Mouse (Mus musculus) naive thymus-derived CD4-positive, alpha-beta T cell, adult 2 months (primary cell): Measurements from ENCODE around the gene Hand2.

ENCODE experiments used
- DNase-seq: peaks from one replicate; pipeline ENCODE4 v3.0.0-alpha.2; 2011; ENCODE audit warnings: low read depth

Hand2 gene

DNA sequence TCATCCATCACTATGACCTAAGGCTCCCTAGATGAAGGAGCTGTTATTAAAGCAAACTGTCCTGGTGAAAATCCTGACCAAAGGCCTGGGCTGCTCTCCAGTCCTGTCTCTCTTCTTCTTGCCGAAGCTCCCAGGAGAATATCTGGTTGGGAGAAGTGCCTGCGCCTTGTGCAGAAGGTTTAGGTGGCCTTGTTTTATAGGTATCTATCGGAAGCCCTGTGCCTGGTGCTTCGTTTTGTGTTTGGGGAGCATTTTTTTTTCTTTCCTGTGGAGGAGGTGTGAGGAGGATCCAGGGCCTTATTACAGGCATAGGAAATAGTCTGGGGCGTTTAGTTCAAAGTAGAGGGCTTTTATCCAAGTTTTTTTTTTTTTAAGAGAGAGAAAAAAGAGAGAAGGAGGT is 3.9 kb downstream of the Hand2 start:
- DNase-seq, result no peak

GRCm38 (mm10) chr8:57325111-57325891 is 4.5 kb downstream of the Hand2 start:
- no peak for DNase-seq

DNA sequence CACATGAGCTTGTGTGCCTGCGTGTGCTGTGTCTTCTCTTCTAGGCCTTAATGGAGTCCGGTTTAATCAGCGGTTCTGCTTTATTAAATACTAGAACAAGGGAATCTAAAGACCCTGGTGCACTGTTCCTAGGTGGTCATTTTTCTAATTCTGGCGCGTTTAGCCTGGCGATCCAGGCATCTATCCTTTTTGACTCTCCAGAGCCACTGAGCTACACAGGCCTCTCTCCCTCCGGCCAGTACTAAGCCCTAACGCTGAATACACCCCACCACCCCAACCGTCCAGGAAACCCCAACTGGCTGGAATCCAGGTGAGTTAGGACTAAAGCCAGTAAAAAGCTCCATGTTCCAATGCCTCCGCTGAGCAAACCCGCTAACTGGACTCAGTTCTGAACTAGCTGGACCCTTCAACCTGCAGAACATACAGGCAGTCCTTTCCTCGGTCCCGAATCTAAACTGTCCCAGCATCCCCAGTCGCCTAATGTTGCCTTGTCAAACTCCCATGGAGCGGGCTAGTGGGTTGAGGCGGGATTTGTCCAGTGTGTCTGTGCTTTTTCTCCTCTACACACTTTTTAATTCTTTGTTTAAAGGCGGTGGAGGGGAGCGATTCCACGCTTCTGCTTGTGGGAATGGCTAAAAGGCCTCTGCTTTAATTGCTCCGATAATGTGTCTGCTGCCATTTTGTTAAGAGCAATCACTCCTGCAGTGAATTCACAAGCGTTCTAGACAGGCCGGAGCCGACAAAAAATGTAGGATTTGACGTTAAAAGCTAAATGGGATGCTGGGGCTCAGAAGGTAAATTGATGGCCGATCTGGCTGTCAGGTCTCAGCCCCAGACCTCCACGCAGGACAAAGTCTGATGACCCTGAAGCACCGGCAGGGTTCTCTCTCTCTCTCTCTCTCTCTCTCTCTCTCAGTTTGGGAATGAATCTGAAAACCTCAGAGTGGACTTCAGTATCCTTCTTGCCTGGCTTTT is 5.6 kb downstream of the Hand2 start:
- no peak for DNase-seq

GRCm38 (mm10) chr8:57327281-57328160 is 6.7 kb downstream of the Hand2 start:
- DNase-seq, result no peak

DNA sequence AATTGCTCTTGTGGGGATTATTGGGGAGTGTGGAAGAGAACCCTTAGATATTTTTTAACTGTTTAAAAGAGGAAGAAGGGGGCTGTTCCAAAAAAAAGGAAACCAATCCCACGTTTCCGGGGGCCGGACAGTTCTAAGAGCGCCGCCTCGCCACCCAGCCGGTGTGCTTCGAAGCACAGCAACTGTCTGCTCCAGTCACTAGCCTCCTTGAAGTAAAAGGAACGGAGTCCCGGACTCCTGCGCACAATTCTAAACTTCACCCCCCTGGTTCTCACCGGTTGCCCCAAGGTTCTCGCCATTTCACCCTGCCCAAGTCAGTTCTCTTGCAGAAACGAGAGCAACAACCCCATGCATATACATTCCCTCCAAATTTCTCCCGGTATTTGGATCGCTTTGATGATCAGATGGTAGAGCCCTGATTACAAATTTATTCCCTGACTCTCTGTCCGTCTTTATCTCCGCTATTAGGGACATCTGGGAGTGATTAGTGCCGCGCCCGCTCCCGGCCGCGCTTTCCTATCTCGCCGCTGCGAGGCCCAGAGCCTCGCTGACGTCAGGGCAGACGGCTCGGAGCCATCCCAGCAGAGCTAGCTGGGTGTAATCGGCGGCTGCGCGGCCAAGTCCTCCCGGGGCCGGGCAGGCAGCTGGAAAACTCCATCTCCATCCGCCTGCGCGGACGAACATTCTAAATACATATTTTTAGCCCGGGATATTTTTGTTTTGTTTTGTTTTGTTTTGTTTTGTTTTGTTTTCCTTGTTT is 7.6 kb downstream of the Hand2 start:
- DNase-seq, result peak; percentile 2

DNA sequence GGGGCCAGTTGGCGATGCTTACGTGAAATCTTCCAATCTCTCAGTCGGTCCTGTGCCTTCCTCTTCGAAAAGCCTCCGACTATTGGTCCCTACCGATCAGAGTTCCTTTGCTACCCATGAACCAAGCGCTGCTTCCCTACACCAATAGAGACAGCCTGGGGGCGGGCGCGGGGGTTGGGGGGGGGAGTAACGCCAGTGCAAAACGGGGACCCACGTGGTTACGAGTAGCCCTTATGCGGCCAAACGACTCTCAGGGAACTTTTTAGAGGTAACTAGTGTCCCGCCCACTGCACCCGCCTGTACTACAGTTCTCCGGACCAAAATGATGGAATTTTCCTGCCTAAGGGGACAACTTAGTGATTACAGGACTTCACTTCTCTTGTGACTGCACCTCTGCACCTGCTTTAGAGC is 8.2 kb downstream of the Hand2 start:
- DNase-seq, result no peak

DNA sequence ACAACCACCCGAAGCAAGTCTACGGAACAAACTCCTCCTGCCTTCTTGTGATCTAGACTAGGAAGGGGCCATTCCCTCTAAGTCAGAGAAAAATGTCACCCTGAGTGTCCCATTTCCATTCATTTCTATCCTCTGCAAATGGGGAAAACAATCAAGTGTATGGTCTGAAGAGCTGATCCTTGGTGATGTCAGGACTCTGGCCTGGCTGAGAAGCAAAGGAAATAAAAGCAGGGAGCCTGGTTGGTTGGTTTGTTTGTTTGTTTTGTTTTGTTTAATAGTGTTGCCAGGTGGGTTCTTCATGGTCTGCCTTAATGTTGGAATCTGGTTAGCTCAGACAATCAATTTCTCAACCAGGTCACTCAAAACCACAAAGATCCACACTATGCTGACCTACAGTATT is 9.3 kb downstream of the Hand2 start:
- DNase-seq, result no peak

DNA sequence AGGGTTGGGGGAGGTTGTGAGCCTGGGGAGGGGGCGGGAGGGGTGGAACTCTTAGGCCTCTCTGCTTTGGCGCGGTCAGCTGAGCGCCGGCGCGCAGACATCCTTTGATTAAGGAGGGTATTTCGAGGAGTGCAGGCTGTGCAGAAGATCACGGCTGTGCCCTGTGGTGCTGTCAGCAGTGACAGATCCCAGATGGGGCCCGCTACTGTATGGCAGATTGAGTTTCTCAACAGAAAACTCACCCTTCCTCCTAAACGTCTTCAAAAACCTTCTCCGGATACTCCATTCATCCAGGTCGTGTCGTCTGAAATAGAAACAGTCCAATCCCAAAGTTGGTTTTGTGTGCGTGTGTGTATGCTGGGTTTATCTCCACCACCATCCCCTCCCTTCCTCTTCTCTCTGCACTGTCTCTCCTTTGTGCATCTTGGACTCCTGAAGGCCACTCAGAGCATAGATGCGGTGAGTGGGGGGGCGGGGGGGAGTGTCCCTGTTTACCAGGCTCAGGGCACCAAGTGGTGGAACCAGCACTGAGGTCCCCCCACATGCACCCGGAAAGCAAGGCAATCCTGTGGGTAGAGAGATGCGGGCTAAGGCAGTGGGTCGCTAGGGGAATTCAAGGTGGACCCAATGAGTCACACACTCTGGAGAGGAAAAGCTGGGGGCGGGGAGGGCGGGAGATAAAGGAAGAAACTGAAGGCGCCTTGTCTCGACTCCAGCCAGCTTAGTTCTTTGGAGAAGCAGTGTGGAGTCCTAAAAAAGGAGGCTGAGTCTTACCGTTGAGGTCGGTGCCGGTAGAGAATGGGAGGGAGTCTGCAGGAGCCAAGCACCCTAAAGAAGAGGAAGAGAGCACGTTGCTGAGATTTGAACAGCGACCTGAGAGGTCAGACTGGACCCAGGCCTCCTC is 11.2 kb downstream of the Hand2 start:
- no peak for DNase-seq

DNA sequence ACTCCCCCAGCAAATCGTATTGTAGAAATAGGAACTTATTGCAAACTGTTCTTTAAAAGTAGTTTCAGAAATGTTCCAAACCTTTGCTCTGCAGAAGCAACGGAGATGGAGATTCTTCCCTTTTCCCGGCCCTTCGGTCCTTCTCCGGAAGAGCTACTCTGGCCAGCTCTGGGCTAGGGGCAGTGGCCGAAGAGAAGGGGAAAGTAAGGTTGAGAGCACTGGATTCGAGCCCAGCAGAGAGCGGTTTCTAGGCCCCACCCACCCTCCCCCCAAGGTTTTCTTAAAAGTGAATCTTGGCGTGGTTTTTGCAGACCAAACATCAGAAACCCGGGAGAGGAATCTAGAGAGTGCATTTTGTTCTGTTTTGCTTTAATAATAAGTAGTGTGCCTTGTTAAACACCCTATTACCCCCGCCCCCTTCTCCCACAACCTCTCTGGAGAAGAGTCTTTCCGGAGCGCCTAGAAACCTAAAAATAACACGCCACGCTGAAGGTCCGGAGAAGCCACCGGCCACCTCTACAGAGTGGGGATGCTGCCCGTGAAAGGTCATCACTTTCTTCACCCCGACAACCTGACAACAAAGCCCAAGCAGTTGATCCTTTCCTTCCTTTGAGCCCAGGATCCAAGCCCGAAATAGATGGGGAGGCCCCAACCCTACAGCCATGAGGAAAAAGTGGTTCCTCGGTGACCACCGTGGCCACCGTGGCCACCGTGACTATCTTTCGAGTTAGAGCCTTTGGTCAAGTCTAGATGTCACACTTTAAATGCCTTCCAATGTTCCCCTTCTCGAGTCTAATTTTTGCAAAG is 12.1 kb downstream of the Hand2 start:
- no peak for DNase-seq

DNA sequence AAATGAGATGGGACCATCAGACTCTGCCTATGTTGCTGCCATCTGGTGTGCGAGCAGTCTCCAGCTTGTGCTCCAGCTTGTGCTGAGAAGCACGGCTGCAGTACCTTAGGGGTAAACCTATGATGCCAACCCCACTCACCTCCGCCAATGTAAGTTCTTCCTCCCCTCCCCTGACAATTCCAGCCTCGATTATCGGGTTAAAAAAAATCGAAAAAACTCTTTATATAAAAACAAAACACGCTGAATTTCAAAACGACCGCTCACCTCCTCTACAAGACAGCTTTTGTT is 12.6 kb downstream of the Hand2 start:
- DNase-seq, result no peak

GRCm38 (mm10) chr8:57333795-57334551 is 13.2 kb downstream of the Hand2 start:
- DNase-seq, result no peak

GRCm38 (mm10) chr8:57334714-57335113 is 13.9 kb downstream of the Hand2 start:
- DNase-seq, result no peak

DNA sequence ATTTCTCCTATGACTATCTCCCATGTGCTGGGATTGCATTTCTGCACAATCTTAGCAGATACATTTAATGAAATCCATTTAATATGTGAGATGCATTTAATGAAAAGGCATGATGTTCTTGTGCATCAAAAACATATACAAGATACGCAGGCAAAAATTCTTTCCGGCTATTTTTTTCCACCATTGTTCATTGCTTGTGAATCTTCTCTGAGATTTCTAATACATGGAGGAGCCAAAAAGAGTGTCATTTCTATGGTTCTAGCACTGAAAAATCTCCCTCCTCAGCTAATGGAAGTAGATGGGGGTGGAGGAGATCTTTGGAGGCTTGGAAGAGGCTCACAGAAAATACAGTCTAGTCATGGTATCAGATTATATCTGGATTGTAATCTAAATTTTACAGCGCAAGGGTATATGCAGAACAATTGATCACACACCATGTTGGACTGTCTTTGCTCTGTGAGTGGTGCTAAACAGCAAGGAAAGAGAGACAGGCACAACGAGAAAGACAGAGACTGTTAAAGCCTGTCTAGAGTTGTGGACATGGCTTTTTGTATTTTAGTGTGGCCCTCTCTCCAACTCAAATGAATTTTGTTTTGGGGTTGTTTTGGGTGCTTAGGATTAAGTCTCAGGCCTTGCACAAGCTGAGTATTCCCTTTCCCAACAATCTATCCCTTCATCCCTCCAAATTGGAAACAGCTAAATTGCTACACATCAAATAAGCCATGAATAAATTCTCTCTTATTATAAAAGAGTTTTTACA is 16.7 kb downstream of the Hand2 start:
- DNase-seq, result no peak

DNA sequence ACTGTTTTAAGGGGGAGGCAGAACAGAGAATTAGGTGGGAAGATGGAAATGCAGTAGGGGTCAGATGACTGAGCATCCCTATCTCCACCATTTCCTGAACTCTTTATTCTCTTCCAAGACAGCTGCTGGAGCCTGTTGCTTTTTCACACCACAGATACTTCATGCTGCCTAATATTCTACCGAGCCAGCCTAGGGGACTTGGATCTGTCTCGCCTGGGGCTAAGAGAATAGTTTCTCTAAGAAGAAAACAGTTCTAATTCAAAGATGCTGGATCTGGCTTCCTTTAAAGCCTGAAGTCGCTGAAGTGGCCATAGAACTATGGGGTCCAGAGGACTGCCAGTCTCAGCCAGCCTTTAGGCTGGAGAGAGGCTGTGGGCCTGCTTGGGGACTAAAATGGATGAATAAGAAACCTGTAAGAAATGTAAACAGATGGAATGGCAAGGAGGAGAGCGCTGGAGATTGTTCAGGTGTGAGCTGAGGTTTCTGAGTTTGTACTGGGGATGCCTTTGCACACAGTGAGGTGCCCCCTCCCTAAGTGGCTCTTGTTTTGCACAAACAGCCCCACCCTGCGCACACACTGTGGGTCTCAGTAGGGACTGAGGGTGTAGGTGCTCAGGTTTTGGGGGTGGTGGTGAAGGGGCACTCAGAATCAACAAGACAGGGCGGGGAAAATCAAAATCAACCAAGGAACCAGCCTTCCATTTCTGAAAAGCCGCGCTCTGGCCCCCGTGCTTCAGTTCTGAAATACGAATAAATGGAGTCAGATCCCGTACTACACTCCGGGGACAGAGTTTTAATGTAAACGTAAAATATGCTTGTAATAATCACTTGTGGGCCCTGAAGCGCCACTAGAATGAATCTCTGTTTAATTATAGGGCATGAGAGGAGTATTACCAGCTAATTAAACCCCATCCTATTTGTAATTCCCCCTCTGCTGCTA is 19.2 kb downstream of the Hand2 start:
- no peak for DNase-seq

- no peak for DNase-seq
Observed at GRCm38 (mm10) chr8:57340840-57341540, 20.2 kb downstream of the Hand2 start.

GRCm38 (mm10) chr8:57341541-57341840 is 20.7 kb downstream of the Hand2 start:
- no peak for DNase-seq
